Mouse (Mus musculus) c-Kit-positive CD71-negative TER-119-negative erythroid progenitor cells, embryonic 14.5 days (primary cell): ENCODE data around the gene Rab5c.

Experiments
- DNase-seq: peaks from one replicate; pipeline ENCODE4 v3.0.0-alpha.2; 2013; ENCODE audit warnings: low read depth

Gene Rab5c

DNA sequence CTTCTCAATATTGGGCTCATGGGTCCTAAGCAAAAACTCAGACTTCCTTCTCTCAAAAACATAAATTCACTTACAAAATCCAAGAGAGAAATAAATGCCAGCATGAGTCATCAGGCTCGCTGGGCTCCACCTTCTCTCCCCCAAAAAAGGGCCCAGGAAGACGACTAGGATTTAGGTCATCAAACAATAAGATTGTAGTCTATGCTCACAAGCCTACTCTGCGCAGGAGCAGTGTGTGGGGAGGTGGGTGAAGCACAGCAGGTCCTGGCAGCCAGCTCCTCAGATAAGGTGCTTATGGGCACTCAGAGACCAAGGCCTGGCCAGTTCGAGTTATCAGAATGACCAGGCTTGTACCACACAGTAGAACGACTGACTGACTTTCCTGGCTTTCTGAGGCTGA lies 17.7 kb downstream of the Rab5c start:
- DNase-seq = no peak

DNA sequence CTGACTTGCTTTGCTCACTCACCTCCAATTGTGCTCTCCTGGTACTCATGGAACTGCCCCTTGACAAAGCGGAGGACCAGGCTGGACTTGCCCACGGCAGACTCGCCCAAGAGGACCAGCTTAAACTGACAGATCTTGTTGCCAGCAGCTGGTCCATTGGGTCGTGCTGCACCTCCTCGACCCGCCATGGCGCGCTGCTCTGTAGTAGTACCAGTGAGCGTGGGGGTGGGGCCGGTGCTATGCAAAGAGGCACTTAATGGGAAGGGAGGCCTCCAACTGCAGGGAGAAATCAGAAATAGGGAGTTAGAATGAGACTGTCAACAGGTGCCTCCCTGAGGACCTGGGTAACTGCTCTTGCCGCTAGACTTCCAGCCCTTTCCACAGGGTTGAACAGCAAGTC lies 18.1 kb downstream of the Rab5c start:
- DNase-seq = no peak

DNA sequence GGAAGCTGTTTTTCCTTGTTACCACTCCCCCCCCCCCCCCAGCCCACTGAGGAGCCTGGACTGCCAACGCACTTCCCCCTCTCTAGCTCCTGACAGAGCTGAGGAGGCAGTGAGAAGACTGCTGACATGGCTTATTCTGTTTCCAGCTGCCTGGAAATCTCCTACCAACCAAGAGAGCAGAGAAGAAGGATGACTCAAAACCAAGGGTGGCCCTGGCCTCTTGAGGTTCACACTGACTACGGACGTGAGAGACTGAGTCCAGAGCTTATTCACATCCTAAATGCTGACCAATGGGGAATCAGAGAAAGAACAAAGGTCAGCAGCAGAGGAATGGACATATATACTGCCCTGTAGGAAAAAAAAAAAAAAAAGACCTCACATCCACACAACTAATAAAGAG lies 18.7 kb downstream of the Rab5c start:
- no peak for DNase-seq

DNA sequence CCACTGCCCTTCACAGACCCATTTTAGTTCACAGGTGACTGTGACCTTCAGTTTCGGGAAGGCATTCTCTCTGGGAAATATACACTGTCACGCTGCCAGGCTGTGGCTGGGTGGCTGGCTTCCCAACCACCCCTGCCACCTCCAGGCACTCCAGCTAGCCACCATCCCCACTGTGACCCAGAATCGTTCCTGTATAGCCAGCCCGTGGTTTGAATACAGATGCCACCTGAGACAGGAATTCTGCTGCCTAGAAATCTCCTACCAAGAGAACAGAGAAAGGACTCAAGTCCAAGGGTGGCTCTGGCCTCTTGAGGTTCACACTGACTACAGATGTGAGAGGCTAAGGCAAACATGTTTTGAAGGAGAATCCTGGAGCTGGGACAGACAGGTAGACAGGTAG lies 19.1 kb downstream of the Rab5c start:
- DNase-seq = no peak

DNA sequence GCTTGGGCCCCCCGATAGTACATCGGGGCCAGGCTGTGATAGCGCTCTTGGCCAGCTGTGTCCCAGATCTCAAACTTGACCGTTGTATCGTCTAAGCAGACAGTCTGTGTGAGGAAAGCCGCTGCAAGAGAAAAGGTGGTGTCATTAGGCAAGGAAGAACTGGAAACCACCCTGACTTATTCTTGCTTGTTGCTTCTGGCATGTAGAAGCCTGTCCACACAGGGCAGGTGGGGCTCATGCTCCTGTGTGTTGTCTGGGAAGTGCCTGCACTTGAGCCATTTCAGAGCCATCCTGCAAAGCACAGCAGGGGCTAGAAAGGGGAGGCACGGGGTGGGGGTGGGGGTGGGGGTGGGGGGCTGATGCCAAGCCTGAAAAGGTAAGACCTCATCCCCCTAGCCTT lies 19.6 kb downstream of the Rab5c start:
- DNase-seq = no peak

DNA sequence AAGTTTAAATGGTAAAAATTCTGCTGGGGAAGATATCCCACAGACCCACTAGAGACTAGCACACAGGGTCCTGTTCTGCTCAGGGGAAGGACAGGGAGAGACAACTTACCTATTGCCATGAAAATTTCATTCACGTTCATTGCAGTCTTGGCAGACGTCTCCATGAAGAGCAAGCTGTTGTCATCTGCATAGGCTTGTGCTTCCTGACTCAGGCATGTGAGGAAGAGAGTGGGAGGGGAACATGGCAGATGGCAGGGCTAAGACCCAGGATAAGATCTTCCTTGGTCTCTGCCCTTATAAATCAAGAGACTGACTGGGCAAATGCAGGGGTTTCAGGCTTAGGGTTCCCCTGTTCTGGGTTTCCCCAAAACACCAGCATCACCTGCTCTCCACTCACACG lies 21.4 kb downstream of the Rab5c start:
- no peak for DNase-seq

DNA sequence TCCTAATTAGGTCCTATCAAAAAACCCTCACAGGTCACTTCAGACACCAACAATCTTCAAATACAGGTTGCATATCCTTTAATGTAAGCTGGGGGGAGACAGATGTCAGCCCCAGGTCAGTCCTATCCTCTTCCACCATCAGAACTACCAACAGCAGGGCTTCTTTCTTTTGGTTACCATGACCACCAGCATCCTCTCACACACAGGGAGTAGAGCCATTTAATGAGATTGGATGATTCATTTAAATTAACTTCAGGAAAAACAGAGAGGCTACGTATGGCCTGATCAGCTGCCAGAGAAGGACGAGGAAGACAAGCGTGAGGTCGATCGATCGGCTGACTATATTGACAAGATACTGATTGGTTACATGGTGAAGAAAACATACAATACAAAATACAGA lies 23.1 kb downstream of the Rab5c start:
- DNase-seq = no peak

DNA sequence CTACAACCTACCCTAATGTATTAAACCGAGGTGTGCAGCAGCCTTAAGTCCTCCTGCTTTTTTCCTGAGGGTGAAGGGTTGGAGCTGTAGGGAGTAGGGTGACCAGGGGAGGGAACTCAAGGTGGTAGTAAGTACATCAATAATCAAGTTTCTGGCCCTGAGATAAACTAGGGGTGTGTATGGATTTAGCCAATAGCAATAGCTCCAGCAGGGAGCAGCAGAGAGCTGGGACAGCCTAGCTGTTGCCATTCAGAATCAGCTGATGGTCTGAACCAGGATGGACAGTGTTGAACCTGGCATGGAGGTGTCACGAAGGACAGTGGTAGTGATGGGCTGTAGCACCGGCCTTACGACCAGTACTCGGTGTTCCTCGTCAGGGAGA lies 23.5 kb downstream of the Rab5c start:
- DNase-seq = peak; percentile 74

DNA sequence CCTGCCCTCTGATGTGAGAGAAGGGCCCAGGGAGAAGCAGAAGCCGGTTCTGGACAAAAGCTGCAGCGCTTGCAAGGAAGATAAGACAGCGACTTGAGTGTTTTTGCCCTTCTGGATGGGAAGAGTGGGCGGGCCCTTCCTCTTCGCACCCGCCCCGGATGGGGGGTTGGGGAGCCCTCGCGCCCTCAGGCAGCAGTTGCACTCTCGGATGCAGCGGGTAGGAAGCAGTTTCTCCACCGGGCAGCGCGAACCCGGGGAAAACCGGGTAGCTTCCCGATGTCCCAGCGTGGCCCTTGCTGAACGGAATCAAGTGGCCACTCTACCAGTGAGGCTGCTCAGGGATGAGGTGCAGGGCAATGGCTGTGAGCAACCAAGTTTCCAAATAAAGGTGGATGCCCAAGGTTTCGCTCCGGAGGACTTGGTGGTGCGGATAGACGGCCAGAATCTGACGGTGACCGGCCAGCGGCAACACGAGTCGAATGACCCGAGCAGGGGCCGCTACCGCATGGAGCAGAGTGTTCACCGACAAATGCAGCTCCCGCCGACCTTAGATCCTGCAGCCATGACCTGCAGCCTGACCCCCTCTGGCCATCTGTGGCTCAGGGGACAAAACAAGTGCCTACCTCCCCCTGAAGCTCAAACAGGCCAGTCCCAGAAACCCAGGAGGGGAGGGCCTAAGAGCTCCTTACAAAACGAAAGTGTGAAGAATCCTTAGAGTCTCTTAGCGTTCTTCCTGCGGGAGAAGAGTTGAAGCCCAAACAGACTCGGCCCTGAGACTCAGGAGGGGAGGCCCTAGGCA lies 24.1 kb downstream of the Rab5c start, which contains the start of gene Hspb9:
Hspb9 (plus strand) TSS at position 116 of the 799 bp plus-strand sequence.
- DNase-seq = no peak

DNA sequence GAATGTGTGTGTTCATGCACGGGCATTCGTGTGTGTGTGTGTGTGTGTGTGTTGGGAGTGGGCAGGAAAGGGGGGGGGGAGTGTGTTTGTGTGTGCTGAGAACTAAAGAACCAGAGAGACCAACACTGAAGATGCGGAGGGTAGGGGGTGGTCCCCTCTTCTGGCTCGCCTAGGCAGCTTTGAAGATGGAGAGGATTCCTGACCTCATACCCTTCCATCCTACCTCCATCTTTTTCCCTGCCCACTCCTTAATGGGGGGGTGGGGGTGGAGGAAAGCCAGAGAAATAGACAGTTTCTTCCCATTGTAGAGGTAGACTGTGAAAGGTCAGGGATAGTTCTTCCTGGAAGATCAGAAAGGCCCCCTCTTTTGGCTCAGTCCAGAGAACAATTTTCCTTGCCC lies 24.8 kb downstream of the Rab5c start:
- DNase-seq = no peak

DNA sequence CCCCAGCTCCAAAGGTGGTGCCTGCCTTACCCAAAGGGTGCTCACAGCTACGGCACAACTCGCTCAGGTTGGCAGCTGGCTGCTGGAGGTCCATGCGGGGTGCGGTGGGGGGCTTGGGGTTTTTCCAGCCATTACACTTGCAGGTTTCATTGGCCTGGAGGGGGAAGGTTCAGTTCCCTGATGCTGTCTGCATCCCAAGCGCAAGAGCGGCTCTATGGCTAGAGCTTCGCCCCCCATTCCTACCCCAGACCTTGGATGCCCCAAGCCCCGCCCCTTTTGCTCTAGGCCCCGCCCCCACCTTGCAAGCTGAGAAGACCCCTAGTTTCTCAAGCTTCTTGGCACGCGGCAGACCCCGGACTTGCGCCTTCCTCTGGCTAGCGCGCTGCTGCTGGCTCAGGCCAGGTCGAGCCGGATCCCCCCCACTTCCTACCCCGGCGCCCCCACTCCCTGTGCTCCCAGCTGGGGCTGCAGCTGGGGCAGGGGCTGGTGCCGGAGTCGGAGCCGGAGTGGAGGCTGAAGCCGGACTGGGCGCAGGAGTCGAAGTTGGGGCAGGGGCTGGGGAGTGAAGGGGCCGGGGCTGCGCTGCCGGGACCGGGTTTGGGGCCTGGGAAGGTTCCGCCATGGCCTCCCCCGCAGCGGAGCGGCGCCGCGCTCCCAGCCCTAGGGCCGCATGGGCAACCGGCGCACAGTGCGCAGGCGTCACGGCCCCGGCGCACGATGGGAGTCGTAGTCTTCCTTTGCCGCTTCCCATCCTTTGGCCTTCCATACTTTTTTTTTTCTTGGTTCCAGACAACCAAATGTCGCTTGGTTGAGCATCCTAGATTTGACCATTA lies 26.0 kb downstream of the Rab5c start, which contains the start of gene Kat2a:
Kat2a (minus strand) TSS at position 683 of the 833 bp plus-strand sequence.
- no peak for DNase-seq

DNA sequence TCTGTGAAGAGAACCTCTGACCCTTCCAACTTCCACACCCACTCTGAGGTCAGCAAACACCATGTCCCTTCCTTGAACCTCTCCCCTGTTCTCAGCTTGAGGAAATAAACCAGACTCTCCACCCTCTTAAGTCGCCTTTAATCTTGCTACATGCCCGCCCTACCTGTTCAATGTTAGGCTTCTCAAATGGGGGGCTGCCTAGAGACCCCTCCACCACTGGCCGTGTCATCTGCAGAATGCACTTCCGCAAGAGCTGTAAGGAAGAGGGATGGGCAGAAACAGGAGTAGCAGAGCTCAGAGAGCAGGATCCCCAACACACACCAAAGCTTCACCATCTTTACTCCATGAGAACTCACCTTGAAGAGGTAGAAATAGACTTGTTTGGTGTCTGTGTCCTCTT lies 27.0 kb downstream of the Rab5c start:
- DNase-seq = no peak

DNA sequence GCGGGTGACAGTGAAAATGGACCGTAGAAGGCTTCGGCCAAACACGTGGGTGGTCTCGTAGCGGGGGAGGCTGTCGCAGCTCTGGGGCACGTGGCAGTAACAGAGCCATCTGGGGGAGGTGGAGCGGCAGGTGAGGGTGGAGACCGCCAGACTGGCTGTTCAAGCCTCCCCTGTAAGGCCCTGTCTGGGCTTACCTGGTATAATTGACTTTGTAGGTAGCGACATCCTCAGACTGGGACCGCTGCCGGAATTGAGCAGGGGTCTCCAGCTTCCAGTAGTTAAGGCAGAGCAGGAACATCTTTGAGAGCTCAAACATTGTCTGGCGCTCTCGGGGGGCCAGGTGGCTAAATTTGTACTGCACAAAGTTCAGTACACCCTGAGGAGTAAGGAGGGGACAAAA lies 27.5 kb downstream of the Rab5c start:
- DNase-seq = no peak

DNA sequence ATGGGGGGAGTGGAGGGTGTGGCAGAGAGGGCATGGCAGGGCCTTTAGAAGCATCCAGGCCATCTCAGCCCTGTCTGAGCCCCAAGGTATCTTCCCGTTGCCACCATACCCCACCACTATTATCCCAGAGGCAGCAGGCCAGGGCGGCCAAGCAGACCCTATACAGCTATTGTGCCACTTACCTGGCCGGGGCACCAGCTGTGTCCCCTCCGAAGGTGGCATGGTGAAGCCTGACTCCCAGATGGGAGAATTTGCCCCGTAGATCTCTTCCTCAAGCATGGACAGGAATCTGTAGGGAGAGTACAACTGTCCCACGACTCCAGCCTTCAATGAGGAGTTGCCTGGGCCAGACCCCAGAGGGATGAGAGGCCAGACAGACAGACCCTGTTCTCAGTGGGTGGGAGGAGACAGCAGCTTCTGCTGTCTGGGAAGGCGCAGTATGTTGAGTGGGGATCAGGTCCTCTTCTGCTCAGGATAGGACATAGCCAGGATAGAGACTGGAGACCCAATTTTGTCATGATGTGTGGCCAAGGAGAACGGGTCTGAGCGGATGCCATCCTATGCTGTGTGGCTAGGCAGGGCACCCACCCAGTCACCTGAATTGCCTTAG lies 28.7 kb downstream of the Rab5c start:
- no peak for DNase-seq

DNA sequence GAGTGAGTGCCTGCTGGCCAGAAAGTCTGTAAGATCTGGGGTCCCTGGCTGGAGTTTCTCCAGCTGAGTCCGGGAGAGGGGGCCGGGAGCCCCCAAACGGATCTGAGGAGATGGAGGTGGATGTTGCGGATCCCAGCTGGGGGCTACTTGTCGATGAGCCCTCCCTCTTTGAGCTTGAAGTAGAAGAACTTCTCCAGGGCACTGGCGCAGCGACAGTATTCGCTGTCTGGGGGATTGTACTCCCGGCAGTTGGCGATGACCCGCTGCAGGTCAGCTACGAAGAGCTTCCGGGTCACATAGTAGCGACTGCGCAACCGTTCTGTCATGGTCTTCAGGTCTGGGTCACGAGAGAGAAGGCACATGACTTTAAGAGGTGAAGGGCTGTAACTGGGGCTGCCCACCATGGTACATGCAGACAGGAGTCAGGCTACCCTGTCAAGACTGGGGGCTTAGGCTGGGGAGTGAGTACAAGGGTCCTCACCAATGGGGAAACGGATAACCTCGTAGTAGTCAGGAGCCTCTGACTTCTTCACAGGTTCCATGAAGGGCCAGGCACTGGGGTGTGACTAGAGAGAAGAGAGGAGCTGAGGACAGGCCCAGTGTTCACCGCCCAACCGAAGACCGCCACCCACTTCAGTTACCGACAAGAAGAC lies 32.8 kb downstream of the Rab5c start:
- no peak for DNase-seq

DNA sequence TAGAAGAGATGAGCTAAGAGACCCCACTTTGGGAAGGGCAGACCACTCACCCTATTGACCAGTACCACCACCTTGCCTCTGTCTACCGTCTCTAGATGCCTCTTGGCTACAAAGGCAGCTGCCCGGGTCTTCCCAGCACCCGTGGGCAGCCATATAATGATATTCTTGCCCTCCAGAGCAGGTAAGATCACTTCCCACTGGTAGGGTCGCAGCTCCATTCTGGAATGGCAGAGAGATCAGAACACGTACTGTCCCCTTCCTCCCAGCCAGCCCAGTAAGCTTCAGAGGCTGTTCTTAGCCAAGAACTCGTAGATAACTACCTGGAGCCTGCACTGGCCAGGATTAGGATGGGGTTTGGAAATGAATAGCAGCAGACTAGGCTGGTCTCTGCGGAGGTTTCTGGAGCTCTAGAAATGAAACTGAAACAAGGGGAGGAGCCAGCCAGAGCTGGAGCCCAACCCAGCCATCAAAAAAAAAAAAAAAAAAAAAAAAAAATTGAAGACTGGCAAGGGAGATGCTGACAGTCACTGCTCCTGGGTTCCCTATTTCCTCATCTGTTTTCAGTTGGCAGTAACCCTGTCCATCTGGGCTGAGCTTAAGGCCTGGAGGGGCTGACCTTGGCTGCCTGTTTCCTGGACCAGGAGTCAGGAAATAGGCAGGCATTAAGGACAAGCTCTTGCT lies 34.0 kb downstream of the Rab5c start, which contains the start of gene Dhx58:
Dhx58 (minus strand) TSS at position 421 of the 681 bp plus-strand sequence.
- DNase-seq = no peak

DNA sequence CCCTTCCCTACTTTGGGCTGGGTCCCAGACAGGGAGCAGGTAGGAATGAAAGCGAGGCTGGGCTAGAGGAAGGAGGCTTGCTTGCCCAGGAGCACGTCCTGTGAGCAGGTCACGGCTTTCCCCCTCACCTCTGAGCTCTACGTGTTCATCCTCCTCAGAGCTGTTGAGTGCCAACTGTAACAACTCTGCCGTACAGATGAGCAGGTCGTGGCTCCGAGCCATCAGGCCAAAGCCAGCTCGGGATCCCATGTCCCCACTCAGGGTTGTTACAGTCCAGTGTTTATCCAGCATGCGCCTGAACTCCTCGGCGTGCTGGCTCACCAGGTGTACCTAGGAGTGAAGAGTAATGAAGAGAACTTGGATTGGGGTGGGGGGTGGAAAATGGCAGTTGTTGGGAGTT lies 34.6 kb downstream of the Rab5c start:
- no peak for DNase-seq

DNA sequence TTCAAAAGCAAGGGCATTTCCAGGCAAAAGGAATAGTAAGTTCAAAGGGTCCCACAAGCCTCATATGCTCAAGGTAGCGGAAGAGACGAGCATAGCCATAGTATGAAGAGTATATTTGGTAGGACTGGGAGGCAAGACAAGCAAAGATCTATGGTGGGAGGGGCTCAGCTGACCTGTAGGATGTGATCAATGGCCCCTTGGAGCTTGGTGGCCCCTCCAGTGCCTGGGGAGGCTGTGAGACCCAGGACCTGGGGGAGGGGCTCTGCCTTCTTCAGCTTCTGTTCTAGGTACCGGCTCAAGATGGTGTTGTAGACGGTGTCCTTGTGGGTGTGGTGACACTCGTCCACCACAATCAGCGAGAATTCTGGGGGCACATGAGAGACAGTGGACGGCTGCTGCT lies 35.1 kb downstream of the Rab5c start:
- DNase-seq = no peak

DNA sequence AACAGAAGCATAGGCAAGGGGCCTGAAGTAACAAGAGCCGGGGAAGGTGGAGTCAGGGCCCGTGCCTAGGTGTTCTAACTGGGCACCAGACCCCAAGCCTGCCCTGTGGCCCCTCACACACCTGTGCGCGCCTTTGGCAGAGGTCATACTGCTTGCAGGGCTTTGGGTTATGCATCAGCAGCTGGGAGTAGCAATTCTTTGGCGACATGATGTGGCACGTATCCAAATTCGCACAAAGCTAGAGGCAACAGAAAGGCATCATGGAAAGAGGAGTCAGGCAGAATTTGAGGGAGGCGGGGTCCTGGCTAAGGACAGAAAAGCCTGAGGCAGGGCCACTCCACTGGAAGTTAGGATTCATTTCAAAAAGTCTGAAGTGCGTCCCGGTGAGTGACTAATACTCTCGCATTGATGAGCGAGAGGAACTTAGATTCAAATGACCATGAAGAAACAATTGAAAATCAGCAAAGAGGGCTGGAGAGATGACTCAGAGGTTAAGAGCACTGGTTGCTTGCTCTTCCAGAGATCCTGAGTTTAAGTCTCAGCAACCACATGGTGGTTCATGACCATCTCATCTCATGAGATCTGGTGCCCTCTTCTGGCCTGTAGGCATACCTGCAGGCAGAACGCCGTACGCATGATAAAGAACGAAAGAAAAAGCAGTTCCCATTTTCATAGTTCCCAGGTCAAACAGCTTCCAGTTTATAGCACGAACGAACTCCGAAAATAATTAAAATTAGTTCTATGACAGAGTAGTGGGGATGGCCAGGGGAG lies 35.7 kb downstream of the Rab5c start:
- DNase-seq = peak; percentile 81

DNA sequence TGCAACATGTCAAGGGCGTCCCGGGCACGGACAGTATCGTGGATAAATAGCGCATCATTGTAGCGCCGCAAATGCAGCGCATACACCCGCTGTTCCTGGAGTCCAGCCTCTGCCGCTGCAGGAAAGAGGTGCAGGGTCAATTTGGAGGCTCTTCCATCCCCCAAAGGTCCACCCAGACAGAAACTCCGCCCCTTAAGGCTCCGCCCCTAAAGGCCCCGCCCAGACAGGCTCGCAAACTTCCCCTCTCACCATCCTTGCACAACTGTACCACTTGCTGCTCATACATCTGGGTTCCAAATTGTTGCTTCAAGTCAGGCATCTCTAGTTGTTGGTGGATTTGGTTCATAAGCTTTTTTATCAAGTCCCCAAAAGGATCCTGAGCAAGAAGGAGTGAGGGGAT lies 36.7 kb downstream of the Rab5c start:
- DNase-seq = peak; percentile 81

DNA sequence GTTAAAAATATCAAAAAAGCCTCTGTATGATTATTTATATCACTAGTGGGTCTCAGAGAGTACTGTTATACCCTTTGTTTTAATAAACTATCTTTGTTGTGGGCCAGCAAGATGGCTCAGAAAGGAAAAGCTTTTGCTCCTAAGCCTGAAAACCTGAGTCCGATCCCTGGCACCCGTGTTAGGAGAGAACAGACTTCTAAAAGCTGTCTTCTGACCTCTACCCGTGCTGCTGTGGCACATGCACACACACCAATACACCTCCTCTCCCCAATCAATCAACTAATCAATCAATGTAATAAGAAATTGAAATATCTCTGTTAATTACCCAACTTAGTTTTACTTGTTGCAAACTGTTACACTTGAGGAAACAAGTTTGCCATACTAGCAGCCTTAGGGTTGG lies 37.3 kb downstream of the Rab5c start:
- no peak for DNase-seq
